Mouse (Mus musculus) CD4-positive, CD25-positive, alpha-beta regulatory T cell, adult 4 months (primary cell): Measurements from ENCODE around the gene Cryl1. TPM values are rescaled to one million over a fixed set of nuclear protein-coding genes. Genes with fewer than 3 reads are reported as not detected.
A peak's percentile ranks its signal among the peaks of the same experiment; 100 is the strongest.

Experiments used
- ATAC-seq: one replicate; pipeline ENCODE4 v1.8.0; 2017
- polyA plus RNA-seq, 2 experiments: library from polyadenylated mRNA; unstranded; fragments of 100-300 nt; shearing (Covaris generic); gene quantifications; one replicate each; pipeline ENCODE4 v1.2.1; 2017

The Cryl1 gene
- polyA plus RNA-seq, 2 experiments from 2014 or later, result 19.0 to 33.0 TPM

DNA sequence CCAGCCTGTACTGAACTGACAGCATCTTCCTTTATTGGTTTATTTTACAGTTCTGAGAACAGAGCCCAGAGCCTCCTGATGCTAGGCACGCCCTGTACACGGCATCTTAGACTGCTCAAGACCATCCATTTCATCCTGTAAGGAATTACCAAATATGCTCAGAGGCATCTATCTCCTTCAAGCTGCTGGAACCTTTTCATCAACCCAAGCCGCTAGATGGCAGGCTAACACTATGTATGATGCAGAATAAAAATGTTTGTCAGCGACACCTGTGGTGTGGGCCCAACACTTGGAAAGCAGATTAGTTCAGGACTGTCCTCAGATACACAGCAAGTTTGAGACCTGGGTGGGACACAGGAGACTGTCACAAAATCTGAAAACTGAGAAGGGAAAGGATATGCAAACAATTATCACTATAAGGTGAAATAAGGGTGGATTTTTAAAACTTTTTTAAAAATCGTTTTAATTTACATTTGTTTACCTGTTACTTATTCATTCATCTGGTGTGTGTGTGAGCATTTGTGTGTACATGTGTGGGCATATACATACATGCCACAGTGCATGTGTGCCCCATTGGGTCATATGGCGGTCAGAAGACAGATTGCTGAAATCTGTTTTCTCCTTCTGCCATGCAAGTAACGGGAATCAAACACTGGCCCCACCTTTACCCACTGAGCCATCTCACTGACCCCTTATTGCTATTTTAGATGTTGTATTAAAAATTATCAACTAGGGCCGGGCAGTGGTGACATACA lies 25.8 kb downstream of the Cryl1 start:
- ATAC-seq, result peak; percentile 95

DNA sequence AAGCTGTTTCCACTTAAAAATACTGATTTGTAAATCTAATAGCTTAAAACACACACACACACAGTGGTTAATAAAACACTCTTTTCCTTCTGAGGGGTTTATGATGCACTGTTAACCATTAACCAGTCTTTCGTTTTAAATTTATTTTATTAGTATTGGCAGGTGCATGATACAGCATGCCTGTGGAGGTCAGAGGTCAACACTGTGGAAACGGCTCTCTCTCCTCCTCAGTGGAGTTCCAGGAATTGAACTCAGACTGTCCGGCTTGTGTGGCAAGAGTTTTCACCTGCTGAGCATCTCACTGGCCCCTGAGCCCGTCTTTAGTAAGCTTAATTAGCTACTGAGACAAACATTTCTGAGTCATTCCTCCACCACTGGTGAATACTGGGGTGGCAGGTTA lies 31.0 kb downstream of the Cryl1 start:
- ATAC-seq, result no peak

DNA sequence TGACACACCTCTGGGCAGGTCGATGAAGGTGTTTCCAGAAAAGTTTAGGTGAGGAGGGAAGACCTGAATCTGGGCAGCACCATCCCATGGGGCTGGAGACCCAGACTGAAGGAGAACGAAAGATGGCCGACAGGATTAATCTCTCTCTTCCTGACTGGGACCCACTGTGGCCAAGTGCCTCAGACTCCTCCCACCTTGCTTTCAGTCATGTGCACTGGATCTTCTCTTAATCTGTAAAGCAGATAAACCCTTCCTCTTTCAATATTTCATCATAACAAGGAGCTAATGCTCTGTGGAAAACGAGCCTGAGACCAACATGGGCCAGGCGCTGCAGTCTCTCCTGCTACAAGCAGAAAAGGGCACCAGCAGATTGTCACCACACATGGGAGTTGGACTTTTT lies 31.6 kb downstream of the Cryl1 start:
- no peak for ATAC-seq

DNA sequence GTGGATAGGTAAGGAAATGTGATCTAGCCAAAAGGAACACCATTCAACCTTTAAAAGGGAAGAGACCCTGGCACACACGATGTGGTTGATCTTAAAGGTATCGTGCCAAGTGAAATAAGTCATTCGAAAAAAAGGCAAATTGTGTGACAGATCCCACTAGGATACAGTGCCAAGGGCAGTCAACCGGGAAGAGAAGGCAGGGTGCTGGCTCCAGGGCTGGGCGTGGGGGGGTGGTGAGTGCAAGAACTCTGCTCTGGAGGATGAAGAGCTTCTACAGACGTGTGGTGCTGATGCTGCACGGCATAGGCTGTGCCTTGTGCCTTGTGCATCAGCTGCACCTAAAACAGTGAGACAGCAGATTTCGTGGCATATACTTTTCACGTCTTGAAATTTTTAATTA lies 33.0 kb downstream of the Cryl1 start:
- ATAC-seq, result no peak

DNA sequence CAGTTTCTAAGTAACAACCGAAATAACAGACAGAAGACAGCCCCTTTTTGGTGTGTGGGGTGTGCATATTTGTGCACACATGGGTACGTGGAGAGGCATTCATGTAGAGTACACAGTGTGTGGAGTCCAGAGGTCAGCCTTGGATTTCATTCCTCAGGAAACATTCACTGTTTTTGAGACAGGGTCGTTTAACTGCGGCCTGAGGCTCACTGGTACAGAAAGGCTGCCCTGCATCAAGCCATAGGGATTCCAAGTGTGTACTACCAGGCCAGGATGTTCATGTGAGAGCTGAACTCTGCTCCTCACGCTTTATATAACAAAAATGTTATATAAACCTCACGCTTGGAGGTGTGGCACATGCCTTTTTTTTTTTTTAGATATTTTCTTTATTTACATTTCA lies 34.5 kb downstream of the Cryl1 start:
- ATAC-seq, result no peak

DNA sequence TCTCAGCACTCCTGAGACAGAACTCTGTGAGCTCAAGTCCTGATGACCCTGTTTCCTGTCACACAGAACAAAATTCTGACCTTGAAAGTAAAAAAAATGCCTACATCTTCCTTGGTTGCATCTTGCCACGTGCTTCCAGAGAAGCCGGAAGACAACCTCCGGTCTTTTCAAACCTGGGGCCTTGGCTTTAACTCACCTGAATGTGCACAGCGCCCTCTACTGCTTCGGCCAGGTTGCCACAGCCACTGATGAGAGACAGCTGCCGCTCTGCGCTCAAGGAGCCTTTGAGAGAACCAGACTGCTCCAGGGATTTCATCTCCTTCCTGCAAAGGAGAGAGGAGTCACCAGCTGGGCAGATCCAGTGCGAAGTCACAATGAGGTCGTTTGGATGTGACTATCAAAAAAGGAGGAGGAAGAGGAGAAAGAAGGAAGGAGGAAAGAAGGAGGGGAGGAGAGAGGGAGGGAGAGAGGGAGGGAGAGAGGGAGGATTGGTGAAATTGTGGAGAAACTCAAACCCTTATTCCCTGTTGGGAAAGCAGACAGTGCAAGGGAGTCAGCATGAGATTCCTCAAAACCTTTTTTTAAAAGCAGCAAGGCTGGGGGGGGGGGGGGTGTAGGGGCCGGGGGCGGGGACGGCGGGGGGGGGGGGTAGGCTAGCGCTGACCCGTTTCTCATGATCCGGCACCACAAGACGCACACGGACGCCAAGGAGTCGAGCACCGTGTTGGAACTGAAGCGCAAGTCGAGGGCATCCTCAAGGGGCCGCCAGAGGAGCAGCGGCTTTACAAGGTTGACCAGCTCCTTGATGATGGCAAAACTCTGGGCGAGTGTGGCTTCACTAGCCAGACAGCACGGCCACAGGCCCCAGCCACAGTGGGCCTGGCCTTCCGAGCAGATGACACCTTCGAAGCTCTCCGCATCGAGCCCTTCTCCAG lies 35.3 kb downstream of the Cryl1 start:
- peak; percentile 63 for ATAC-seq

DNA sequence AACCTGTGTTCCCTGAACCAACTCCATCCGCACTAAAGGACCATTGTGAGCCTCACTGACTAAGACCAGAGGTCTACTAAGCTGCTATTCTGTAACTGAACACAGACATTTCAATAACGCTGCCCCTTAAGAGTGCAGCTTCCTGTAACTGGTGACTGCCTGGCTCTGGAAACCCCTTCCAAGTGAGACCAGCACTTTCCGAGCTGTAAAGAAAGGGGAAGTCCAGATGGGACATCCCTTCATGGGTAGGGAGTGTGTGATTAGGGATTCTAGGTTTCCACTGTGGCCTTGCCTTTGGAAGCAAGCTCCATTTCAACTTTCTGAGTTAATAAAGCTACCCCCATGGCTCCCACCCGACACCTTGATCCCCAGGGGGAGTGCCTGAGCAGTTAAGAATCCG lies 41.3 kb downstream of the Cryl1 start:
- no peak for ATAC-seq

DNA sequence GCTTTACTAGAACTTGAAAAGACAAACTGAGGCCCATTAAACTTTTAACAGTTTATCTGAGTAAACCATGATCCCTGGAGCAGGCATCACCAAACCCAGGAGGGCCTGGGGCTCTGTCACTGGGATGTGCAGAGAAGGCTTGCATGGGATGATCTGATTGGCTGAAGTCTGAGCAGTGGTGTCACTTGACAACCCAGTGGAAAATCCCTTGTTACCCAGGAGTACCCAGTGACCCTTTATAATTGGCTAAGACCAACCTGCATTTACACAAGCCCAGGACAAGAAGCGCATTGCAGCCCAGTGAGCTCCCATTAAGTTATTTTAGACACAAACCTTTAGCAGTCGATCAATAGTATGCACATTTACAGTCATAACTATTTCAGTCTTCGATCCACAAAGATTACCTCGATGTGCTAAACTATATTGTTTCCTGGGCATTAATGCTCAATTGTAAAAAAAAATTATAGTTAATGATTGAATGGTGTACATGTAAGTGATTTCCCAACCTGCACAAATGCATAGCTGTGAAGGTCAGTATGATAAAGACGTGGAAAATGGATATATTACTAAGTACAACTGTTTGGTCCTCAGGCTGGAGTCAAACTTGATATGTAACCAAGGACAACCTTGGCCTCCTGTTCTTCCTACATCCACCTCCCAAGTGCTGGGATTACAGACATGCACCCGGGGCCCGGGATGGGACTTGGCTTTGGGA lies 46.7 kb downstream of the Cryl1 start:
- ATAC-seq, result no peak

DNA sequence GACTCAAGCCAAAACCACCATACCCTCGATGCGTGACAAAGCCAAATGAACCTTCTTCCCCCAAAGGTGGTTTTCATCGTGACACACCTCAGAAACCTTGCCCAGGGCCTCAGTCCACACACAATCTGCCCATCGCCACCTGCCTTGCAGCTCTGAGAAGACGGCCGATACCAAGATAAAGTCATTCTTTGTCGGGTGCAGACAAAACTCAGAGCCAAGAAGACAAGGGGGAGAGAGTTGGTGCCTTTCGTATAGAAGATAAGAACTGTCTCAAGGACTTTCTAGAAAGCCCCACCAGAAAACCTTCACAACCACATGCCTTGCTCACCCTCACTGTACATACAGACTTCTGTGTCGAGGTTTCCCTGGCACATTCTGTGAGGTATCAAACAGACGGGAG lies 48.4 kb downstream of the Cryl1 start:
- ATAC-seq, result no peak

DNA sequence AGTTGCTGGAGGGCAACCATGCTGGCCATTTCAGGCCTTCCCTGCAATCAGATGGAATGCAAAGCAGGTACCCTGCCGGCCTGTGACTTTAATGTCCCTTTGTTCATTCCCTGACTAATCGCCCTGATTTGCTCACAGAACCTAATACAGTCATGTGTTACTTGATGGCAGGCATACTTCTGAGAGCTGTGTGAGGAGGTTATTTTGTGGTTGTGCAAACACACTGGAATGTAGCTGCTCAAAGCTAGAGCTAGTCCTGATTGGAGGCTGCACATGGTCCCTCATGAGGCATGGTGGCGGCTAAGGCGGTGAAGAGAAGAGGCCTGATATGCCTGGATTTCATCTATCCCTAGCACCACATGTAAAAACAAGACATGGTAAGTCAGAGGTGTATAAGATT lies 50.2 kb downstream of the Cryl1 start:
- no peak for ATAC-seq

DNA sequence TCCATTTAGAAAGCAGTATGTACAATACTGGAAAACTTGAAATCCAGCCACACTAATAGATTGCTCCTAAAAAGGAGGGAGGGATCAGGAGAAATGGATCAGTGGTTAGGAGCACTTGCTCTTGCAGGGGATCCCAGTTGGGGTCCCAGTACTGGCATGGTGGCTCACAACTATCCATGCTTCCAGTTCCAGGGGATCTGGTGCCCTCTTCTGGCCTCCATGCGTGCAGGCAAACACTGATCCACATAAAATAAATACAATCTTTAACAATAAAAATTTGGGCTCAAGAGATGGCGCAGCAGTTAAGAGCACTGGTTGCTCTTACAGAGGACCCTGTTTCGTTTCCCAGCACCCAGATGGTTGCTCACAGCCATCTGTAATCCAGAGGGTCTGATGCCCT lies 52.2 kb downstream of the Cryl1 start:
- no peak for ATAC-seq

DNA sequence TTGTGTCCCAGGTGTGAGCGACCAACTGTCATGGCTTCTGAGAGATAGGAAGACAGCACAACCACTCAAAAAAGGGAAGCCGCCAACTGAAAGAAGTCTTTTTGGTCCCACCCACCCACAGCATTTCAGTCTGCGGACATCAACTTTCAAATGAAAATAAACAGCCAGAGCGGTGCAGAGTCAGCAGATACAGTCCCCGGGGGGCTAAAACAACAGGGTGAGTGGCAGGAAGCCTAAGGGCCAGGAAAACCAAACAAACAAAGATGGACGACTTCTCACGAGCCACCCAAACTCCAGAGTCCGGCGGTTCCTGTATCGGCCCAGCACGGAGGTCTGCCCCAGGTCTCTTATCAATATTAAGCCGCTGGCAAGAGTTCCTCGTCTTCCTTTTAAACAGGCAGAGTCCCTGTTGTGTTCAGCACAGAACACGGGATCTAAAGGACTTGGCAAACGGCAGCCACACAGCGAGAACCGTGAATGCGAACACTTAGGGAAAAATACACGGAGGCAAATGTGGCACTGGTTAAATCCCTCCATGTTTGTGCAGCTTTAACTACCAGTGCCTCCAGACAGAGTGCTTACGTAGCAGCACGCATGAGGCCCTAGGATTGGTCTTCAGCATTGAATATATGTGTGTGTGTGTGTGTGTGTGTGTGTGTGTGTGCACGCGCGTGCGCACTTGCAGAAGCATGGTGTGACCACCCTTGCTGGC lies 53.4 kb downstream of the Cryl1 start:
- ATAC-seq, result no peak

DNA sequence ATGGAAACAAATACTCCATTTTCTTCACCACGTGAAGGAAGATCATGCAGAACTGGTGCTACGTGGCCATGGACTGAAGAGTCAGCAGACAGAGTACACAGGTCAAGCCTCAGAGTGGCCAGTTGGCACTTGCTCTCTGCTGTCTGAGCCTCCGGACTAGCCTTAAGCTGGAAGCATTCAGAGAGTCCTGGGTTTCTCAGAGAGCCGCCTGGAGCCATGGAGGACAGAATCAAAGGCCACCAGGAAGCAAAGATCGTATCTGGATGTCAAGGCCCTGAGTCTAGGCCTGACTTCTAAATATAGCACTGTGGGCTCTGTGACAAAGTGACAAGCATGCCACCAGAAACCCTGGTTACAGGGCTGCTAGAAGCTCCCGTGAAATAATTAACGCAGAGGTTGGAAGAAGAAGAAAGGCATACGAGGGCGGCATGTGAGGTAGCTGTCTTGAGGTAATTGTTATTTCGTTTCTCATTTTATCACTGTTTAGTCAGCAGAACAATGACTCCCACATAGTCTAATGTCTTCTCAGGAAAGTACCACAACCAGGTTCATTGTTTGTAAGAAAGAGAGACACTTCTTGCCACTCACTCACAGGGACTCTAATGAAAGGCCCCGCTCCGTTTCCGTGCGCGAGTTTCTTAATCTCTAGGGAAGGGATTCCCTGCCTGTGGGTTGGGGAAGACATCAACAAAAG lies 55.1 kb downstream of the Cryl1 start:
- no peak for ATAC-seq

DNA sequence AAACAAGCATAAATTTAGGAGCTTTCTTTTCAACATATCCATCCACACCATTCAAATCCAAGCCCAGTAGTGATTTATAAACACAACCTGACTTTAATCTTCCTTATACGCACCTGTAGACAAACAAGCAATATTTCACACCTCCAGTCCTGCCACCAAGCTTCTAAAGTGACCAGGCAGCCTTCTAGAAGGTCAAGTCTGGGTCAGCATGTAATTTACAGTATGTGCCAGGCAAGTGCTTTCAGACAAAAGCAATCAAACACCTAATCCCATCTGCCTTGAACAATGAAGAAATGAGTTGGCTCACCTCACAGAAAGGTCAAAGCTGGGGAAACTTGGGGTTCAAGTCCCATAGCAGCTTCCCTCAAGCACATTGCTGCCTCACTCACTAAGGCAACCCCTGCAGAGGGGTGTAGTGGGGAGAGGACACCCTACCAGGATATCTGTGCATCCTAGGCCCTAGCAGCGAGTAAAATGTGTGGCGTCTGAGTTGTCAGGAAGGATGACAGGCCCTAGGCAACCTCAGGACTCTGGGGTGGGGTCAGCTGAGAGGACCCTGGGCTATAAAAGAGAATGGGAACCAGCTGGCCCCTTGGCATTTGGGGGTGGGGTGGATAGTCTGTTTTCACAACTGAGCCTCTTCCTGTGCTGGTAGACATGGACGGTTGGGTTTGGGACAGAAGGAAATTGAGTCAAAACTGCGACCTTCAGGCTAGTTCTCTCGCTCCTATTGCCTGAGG lies 55.8 kb downstream of the Cryl1 start:
- no peak for ATAC-seq

DNA sequence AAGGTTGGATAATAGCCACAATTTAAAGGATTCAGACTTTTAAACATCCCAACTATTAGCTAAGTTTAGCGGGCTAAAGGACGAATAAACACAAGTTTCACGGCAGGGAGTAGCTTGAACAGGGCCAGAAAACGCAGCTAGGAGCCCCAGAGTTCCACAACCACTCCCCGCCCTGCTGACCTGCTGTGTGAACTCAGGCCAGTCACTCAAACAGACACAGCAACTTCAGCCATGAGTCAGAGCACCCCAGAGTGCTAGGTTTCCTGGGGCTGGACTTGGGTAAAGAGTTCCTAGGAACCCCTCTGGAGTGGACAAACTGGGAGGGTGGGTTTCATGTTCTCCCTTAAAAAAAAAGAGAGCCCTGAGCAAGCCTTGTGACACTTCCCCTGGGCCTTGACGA lies 59.7 kb downstream of the Cryl1 start:
- ATAC-seq, result no peak

DNA sequence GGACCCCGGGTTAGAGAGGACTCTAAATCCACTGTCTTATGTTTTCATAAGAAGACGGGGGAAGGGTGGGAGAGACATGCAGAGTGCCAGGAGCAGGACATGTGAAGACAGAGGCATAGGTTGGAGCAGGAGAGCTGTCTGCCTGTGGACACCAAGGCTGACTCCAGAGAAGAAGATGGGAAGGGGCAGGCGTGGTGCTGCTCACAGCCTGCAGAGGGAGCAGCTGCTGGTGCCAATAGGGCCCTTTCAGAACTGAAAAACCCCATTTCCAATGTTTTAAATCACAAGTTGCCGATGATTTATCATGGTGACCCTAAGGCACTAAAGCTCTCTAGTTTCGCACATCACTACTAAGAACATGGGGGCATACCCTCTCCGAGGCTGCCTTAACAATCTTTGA lies 63.5 kb downstream of the Cryl1 start:
- no peak for ATAC-seq

DNA sequence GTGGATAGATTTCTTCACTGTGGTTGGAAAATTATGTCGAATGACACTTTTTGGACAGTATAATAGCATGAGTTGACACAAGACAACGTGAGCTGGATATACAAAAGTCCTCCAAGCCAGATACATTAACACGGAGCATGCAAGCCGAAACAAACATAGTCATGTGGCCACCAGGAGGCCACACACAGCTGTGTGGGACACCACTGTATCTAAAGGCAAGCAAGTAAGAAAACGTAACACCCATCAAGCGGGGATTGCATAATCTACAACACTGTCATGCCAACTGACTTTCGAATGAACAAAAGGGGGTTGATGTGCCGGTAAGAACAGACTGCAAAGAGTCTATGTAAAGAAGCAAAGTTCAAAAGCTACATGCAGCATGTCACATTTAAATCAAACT lies 65.8 kb downstream of the Cryl1 start:
- no peak for ATAC-seq

DNA sequence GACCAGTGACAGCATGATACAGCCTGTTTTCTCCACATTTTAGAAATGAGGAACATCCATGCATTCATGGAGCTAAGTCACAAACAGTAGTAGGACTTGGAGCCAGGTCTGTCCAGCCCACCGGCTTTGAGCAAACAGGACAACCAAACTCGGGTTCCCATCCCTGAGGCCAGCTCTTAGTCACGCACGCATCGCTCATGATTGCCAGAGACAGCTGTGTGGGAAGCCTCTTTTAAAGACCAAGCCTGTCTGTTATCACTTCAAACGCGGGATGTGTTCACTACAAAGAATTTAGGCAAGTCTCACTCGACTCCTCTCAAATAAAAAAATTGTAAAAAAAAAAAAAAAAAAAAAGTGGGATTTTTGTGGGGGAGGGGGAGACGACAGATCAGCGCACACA lies 67.2 kb downstream of the Cryl1 start:
- no peak for ATAC-seq

DNA sequence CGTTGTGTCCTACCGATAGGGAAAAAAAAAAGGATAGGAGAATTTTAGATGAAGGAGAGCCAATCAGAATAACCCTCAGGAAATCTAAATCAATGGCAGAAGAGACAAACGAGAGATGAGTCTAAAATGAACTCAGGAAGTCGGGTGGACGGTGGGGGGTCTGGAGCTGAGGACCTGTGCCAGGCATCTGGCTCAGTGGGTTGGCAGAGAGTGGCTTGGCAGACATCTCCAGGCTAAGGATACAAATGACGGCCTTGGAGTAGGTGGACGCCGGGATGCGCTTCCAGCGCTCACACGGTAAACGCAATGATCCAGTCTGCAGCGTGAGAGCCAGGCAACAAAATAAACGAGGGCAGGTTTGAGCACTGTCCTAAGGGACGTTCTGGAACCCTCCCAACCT lies 68.7 kb downstream of the Cryl1 start:
- ATAC-seq, result no peak

DNA sequence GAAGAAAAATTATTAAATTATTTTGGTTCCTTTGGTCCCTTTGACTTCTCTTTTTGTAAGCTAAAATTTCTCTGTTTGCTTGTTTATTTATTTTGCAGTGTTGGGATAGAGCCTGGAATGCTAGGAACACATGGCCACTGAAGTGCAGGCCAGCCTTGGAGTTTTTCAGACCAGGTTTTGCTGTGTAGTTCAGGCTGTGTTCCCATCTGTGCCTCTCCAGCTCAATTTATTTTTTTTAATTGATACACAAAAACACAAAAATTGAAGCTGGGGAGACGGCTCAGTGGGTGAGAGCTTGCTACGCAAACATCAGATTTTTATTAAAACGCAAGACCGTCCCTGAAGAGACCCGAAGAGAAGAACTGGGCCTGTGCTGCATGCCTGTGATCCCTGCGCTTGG lies 71.6 kb downstream of the Cryl1 start:
- no peak for ATAC-seq

DNA sequence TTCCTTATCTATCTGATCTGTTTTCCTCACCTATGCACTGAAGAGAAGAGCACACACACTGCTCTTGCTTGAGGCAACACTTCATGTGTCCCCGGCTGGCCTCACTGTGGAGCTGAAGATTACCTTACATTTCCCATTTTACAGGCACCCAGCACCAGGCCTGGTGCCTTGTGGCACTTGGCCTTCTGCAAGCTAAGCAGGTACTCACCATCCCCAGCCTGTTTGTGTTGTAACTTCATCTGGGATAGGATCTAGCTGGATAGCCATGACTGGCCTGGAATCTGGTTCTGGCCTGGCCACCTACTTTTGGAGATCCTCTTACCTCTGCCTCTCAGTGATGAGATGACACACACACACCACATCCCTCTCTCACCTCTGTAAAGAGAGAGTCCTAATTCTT lies 79.5 kb downstream of the Cryl1 start:
- no peak for ATAC-seq
